Mouse (Mus musculus) neural tube, embryonic 12.5 days (tissue): ENCODE measurements around the gene Myo1b. TPM values are rescaled to one million over a fixed set of nuclear protein-coding genes. Genes with fewer than 3 reads are reported as not detected.

ENCODE experiments used
- ATAC-seq: fragments of 200-750 bp; cut with Nextera tagmentation; 2 replicates; pipeline ENCODE4 v1.8.0; 2017; ENCODE audit warnings: low read depth, mild to moderate bottlenecking, moderate TSS enrichment, moderate library complexity; ENCODE audit not compliant: low FRiP score
- H3K27ac ChIP-seq: fragments of 300-500 bp; sonication (generic); 2 replicates; pipeline ENCODE4 v1.5.1; 2016
- H3K27me3 ChIP-seq: fragments of 300-500 bp; sonication (generic); replicated peaks from 2 replicates; pipeline ENCODE4 v1.6.1; 2016; ENCODE audit warnings: mild to moderate bottlenecking
- H3K36me3 ChIP-seq: fragments of 300-500 bp; sonication (generic); 2 replicates; pipeline ENCODE4 v1.6.1; 2016; ENCODE audit warnings: mild to moderate bottlenecking
- H3K4me1 ChIP-seq: fragments of 300-500 bp; sonication (generic); 2 replicates; pipeline ENCODE4 v1.6.1; 2016
- H3K4me2 ChIP-seq: fragments of 300-500 bp; sonication (generic); replicated peaks from 2 replicates; pipeline ENCODE4 v1.6.1; 2016; ENCODE audit warnings: mild to moderate bottlenecking
- H3K4me3 ChIP-seq: fragments of 300-500 bp; sonication (generic); 2 replicates; pipeline ENCODE4 v1.5.1; 2016
- H3K9ac ChIP-seq: fragments of 300-500 bp; sonication (generic); 2 replicates; pipeline ENCODE4 v1.6.1; 2016; ENCODE audit warnings: mild to moderate bottlenecking
- H3K9me3 ChIP-seq: fragments of 300-500 bp; sonication (generic); 2 replicates; pipeline ENCODE4 v1.6.1; 2016; ENCODE audit warnings: mild to moderate bottlenecking
- WGBS: fragments of 180-500 bp; shearing (Covaris S2); methylation state at CpG from one replicate; pipeline ENCODE4 v1.1.7; 2016; 5-methylcytosine and 5-hydroxymethylcytosine counted together
- polyA plus RNA-seq: library from polyadenylated mRNA; unstranded; fragments of >200 nt; fragmentation: Nextera tagmentation; extraction: Ambion mirVana; gene quantifications from 2 replicates; pipeline ENCODE4 v1.2.1, GENCODE M21; 2016

The Myo1b gene
- polyA plus RNA-seq, 1 experiment from 2014 or later, result 119 TPM

- Histone ChIP-seq H3K4me1 (no peaks in the 10 kb centered on the region), H3K9me3 (no peaks in the 10 kb centered on the region), H3K4me2 (no peak overlapping the region), H3K4me3 (no peak overlapping the region), H3K27ac (no peak overlapping the region), H3K36me3 (peaks cover 38% of the 10 kb centered on the region), H3K27me3 (no peaks in the 10 kb centered on the region), H3K9ac (no peak overlapping the region)
- no peak for ATAC-seq
- 91% methylated on average over 6 of the region's 6 CpGs for WGBS
Observed at GRCm38 (mm10) chr1:51753621-51754020, 162.2 kb downstream of the Myo1b start.

GRCm38 (mm10) chr1:51751006-51751405, 164.9 kb downstream of the Myo1b start:
- 84% methylated on average over 10 of the region's 10 CpGs for WGBS
- H3K36me3 ChIP-seq, result peaks cover 25% of the 10 kb centered on the region
- H3K27me3 ChIP-seq, result no peaks in the 10 kb centered on the region
- H3K9ac ChIP-seq, result no peak overlapping the region
- no peak overlapping the region for H3K4me2 ChIP-seq
- no peak overlapping the region for H3K27ac ChIP-seq
- no peaks in the 10 kb centered on the region; the same call in 1 of the 2 replicates for H3K4me1 ChIP-seq
- no peaks in the 10 kb centered on the region for H3K9me3 ChIP-seq
- ATAC-seq, result no peak
- no peak overlapping the region for H3K4me3 ChIP-seq

- WGBS, result 92% methylated on average over 2 of the region's 2 CpGs
- Histone ChIP-seq H3K4me2 (no peak overlapping the region), H3K9ac (no peak overlapping the region), H3K4me1 (no peaks in the 10 kb centered on the region; the same call in 1 of the 2 replicates), H3K27ac (no peak overlapping the region), H3K9me3 (no peaks in the 10 kb centered on the region), H3K4me3 (no peak overlapping the region), H3K36me3 (peaks cover 11% of the 10 kb centered on the region; the same call in 1 of the 2 replicates), H3K27me3 (no peaks in the 10 kb centered on the region)
- no peak for ATAC-seq
Observed at GRCm38 (mm10) chr1:51748306-51748705, 167.6 kb downstream of the Myo1b start.

GRCm38 (mm10) chr1:51747494-51747893, 168.4 kb downstream of the Myo1b start:
- no peaks in the 10 kb centered on the region for H3K27me3 ChIP-seq
- WGBS, result 35% methylated on average over 12 of the region's 12 CpGs
- H3K4me3 ChIP-seq, result no peak overlapping the region
- H3K4me1 ChIP-seq, result no peaks in the 10 kb centered on the region; the same call in 1 of the 2 replicates
- H3K27ac ChIP-seq, result no peak overlapping the region
- no peak overlapping the region for H3K9ac ChIP-seq
- peaks cover 11% of the 10 kb centered on the region; the same call in 1 of the 2 replicates for H3K36me3 ChIP-seq
- no peaks in the 10 kb centered on the region for H3K9me3 ChIP-seq
- ATAC-seq, result no peak
- H3K4me2 ChIP-seq, result no peak overlapping the region

GRCm38 (mm10) chr1:51746711-51747240, 169.1 kb downstream of the Myo1b start:
- H3K27me3 ChIP-seq, result no peaks in the 10 kb centered on the region

GRCm38 (mm10) chr1:51743756-51744425, 172.0 kb downstream of the Myo1b start:
- H3K9ac ChIP-seq, result no peak overlapping the region
- no peaks in the 10 kb centered on the region; the same call in 1 of the 2 replicates for H3K4me1 ChIP-seq
- no peak overlapping the region for H3K27ac ChIP-seq
- no peak overlapping the region for H3K4me3 ChIP-seq
- H3K36me3 ChIP-seq, result peaks cover 5% of the 10 kb centered on the region; the same call in 1 of the 2 replicates
- H3K9me3 ChIP-seq, result no peaks in the 10 kb centered on the region
- H3K27me3 ChIP-seq, result no peaks in the 10 kb centered on the region
- 94% methylated on average over 3 of the region's 3 CpGs for WGBS
- no peak for ATAC-seq
- H3K4me2 ChIP-seq, result no peak overlapping the region

More at GRCm38 (mm10) chr1:51746711-51747240, 169.1 kb downstream of the Myo1b start:
- H3K36me3 ChIP-seq, result peaks cover 11% of the 10 kb centered on the region; the same call in 1 of the 2 replicates
- ATAC-seq, result no peak
- WGBS, result 90% methylated on average over 15 of the region's 15 CpGs
- no peak overlapping the region for H3K9ac ChIP-seq
- no peak overlapping the region for H3K4me2 ChIP-seq
- no peak overlapping the region for H3K4me3 ChIP-seq
- H3K4me1 ChIP-seq, result no peaks in the 10 kb centered on the region; the same call in 1 of the 2 replicates
- H3K9me3 ChIP-seq, result no peaks in the 10 kb centered on the region
- no peak overlapping the region for H3K27ac ChIP-seq

- no peak overlapping the region for H3K9ac ChIP-seq
- H3K4me2 ChIP-seq, result no peak overlapping the region
- no peaks in the 10 kb centered on the region for H3K27me3 ChIP-seq
- H3K36me3 ChIP-seq, result 0 out of 2 replicates have a peak, but pooled peaks cover 3% of the 10 kb centered on the region
- no peak overlapping the region for H3K27ac ChIP-seq
- no peaks in the 10 kb centered on the region for H3K9me3 ChIP-seq
- no peaks in the 10 kb centered on the region; the same call in 1 of the 2 replicates for H3K4me1 ChIP-seq
- no peak overlapping the region for H3K4me3 ChIP-seq
- 95% methylated on average over 1 of the region's 1 CpGs for WGBS
- no peak for ATAC-seq
Observed at GRCm38 (mm10) chr1:51742586-51742985, 173.3 kb downstream of the Myo1b start.

GRCm38 (mm10) chr1:51740626-51741231, 175.1 kb downstream of the Myo1b start:
- H3K4me2 ChIP-seq, result no peak overlapping the region
- 88% methylated on average over 10 of the region's 10 CpGs for WGBS
- H3K36me3 ChIP-seq, result 0 out of 2 replicates have a peak, but pooled peaks cover 3% of the 10 kb centered on the region
- H3K27me3 ChIP-seq, result no peaks in the 10 kb centered on the region
- H3K4me3 ChIP-seq, result no peak overlapping the region
- H3K9ac ChIP-seq, result no peak overlapping the region
- H3K27ac ChIP-seq, result no peak overlapping the region
- H3K9me3 ChIP-seq, result no peaks in the 10 kb centered on the region
- H3K4me1 ChIP-seq, result no peaks in the 10 kb centered on the region
- ATAC-seq, result no peak

GRCm38 (mm10) chr1:51739252-51739852, 176.5 kb downstream of the Myo1b start:
- 80% methylated on average over 5 of the region's 5 CpGs for whole genome bisulfite sequencing
- no peaks in the 10 kb centered on the region for H3K36me3 ChIP-seq
- no peak for ATAC-seq

GRCm38 (mm10) chr1:51736822-51737221, 179.0 kb downstream of the Myo1b start:
- no peak for ATAC-seq
- H3K36me3 ChIP-seq, result no peaks in the 10 kb centered on the region
- H3K4me1 ChIP-seq, result no peaks in the 10 kb centered on the region
- no peak overlapping the region for H3K27ac ChIP-seq
- H3K4me2 ChIP-seq, result no peak overlapping the region
- no peak overlapping the region for H3K4me3 ChIP-seq
- H3K9ac ChIP-seq, result no peak overlapping the region
- WGBS, result 79% methylated on average over 2 of the region's 2 CpGs
- H3K9me3 ChIP-seq, result 0 out of 2 replicates have a peak, but pooled peaks cover 3% of the 10 kb centered on the region
- no peaks in the 10 kb centered on the region for H3K27me3 ChIP-seq

More at GRCm38 (mm10) chr1:51739252-51739852, 176.5 kb downstream of the Myo1b start:
- Histone ChIP-seq H3K4me2 (no peak overlapping the region), H3K27me3 (no peaks in the 10 kb centered on the region), H3K27ac (no peak overlapping the region), H3K9ac (no peak overlapping the region), H3K9me3 (no peaks in the 10 kb centered on the region), H3K4me1 (no peaks in the 10 kb centered on the region), H3K4me3 (no peak overlapping the region)

GRCm38 (mm10) chr1:51734721-51735120, 181.2 kb downstream of the Myo1b start:
- Histone ChIP-seq H3K36me3 (no peaks in the 10 kb centered on the region), H3K4me2 (no peak overlapping the region), H3K9ac (no peak overlapping the region), H3K9me3 (0 out of 2 replicates have a peak, but pooled peaks cover 7% of the 10 kb centered on the region), H3K27ac (no peak overlapping the region), H3K4me1 (no peaks in the 10 kb centered on the region), H3K4me3 (no peak overlapping the region), H3K27me3 (no peaks in the 10 kb centered on the region)
- 88% methylated on average over 6 of the region's 6 CpGs for WGBS
- no peak for ATAC-seq

- Histone ChIP-seq H3K4me1 (no peaks in the 10 kb centered on the region), H3K4me2 (no peak overlapping the region), H3K27ac (no peak overlapping the region), H3K27me3 (no peaks in the 10 kb centered on the region), H3K36me3 (no peaks in the 10 kb centered on the region), H3K4me3 (no peak overlapping the region), H3K9ac (no peak overlapping the region), H3K9me3 (0 out of 2 replicates have a peak, but pooled peaks cover 10% of the 10 kb centered on the region)
- WGBS, result 96% methylated on average over 1 of the region's 1 CpGs
- no peak for ATAC-seq
Observed at GRCm38 (mm10) chr1:51729407-51729806, 186.5 kb downstream of the Myo1b start.
